Mouse (Mus musculus): Measurements from ENCODE around the gene Cd101.

DNA sequence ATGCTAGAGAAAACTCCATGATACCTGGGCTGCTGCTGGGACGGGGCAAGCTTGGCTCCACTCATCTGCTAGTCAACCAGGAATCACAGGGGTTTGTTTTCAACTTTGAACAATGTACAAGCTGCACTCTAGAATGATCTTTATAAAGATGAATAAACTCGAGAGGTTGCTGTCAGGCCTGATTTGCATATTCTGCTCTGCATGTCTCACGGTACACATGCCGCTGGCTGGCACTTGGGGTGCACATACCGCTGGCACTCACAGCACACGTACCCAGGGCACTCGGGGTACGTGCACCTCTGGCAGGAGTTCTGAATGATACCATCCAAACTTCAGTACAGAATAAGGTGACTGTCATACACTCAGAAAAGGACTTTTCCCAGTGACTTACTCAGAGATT lies 16.8 kb downstream of the Cd101 start:
- TF ChIP-seq CTCF (IDR thresholded peaks at IDR 0.05; ENCODE audit: control insufficient read depth, insufficient read depth, low read length) (no peak), POLR2A (IDR thresholded peaks at IDR 0.05; ENCODE audit: borderline replicate concordance, control insufficient read depth, low read depth, low read length) (no peak)

Measured in bone marrow, adult 2 months (tissue).